Mouse (Mus musculus): ENCODE data around the gene Tead3.

DNA sequence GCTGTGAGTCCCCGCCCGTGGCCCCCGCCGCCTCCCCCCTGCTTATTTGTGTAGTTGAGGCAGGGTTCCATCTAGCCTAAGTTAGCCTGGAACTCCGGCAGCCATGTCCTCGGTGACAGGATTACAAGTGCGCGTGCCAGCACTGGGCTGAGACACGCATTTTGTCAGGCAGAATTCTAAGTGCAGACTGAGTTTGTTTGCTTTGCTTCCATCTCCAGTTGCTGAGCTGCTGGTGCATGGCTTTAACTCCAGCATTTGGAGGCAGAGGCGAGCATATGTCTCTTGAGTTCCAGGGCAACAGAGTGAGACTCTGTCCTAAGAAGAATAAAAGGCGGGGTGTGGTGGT lies 36.8 kb downstream of the Tead3 start:
- TF ChIP-seq CEBPB (IDR thresholded peaks at IDR 0.05; ENCODE audit: low read depth) (no peak), CTCF (IDR thresholded peaks at IDR 0.05; ENCODE audit: control insufficient read depth, insufficient read depth, insufficient read length) (no peak), MAX (IDR thresholded peaks at IDR 0.05) (no peak)

All from C2C12 (cell line).